Mouse (Mus musculus) myocyte (in vitro differentiated cells): ENCODE results near the gene Fam168a. TPM values are rescaled to one million over a fixed set of nuclear protein-coding genes. Genes with fewer than 3 reads are reported as not detected.

Experiments
- H3K27me3 ChIP-seq: one replicate; pipeline ENCODE4 v1.6.1; 2011; ENCODE audit not compliant: control insufficient read depth, insufficient read depth, insufficient read length
- H3K36me3 ChIP-seq: one replicate; pipeline ENCODE4 v1.6.1; 2011; ENCODE audit not compliant: control insufficient read depth, insufficient read depth
- H3K4me2 ChIP-seq: one replicate; pipeline ENCODE4 v1.6.1; 2011; ENCODE audit warnings: low read depth, control low read depth
- H3K4me3 ChIP-seq: one replicate; pipeline ENCODE4 v1.5.1; 2011; ENCODE audit warnings: mild to moderate bottlenecking, control low read depth, moderate library complexity
- H3K79me2 ChIP-seq: one replicate; pipeline ENCODE4 v1.6.1; 2011; ENCODE audit not compliant: control insufficient read depth, insufficient read depth
- H3ac ChIP-seq: one replicate; pipeline ENCODE4 v1.6.1; 2011; ENCODE audit not compliant: control insufficient read depth, insufficient read length
- CEBPB ChIP-seq: IDR thresholded peaks from 2 replicates; pipeline ENCODE4 v1.6.1; 2011; ENCODE audit warnings: mild to moderate bottlenecking, moderate library complexity; ENCODE audit not compliant: poor library complexity, insufficient read depth, severe bottlenecking
- E2F4 ChIP-seq: IDR thresholded peaks from one replicate; pipeline ENCODE4 v1.6.1; 2011; ENCODE audit warnings: mild to moderate bottlenecking, control low read depth, moderate library complexity; ENCODE audit not compliant: insufficient read depth
- MAX ChIP-seq: IDR thresholded peaks from one replicate; pipeline ENCODE4 v1.6.1; 2011; ENCODE audit warnings: low read depth, mild to moderate bottlenecking, control low read depth
- MYOD1 ChIP-seq, 3 experiments: IDR thresholded peaks; one replicate each; pipeline ENCODE4 v1.6.1; 2011; ENCODE audit warnings: control low read depth in 2 of 3, low read depth in 2 of 3, mild to moderate bottlenecking in 2 of 3, moderate library complexity in 1 of 3; ENCODE audit not compliant: insufficient read length in 2 of 3, control insufficient read depth in 1 of 3
- MYOG ChIP-seq, 3 experiments: IDR thresholded peaks; one replicate each; pipeline ENCODE4 v1.6.1; 2011; ENCODE audit warnings: control low read depth in 2 of 3, low read depth in 2 of 3, mild to moderate bottlenecking in 2 of 3; ENCODE audit not compliant: insufficient read length in 2 of 3, control insufficient read depth in 1 of 3, insufficient read depth in 1 of 3
- POLR2A ChIP-seq: IDR thresholded peaks from one replicate; pipeline ENCODE4 v1.6.1; 2011; ENCODE audit warnings: low read depth, mild to moderate bottlenecking, control low read depth, moderate library complexity; ENCODE audit not compliant: insufficient read length
- POLR2AphosphoS2 ChIP-seq: IDR thresholded peaks from one replicate; pipeline ENCODE4 v1.6.1; 2011; ENCODE audit warnings: low read depth, control low read depth; ENCODE audit not compliant: insufficient read length
- REST ChIP-seq: IDR thresholded peaks from one replicate; pipeline ENCODE4 v1.6.1; 2011; ENCODE audit warnings: mild to moderate bottlenecking, control low read depth, moderate library complexity; ENCODE audit not compliant: insufficient read depth, insufficient read length
- SRF ChIP-seq: IDR thresholded peaks from one replicate; pipeline ENCODE4 v1.6.1; 2011; ENCODE audit warnings: low read depth; ENCODE audit not compliant: control insufficient read depth, insufficient read length
- TCF12 ChIP-seq: IDR thresholded peaks from one replicate; pipeline ENCODE4 v1.6.1; 2011; ENCODE audit warnings: mild to moderate bottlenecking, control low read depth; ENCODE audit not compliant: poor library complexity, insufficient read depth, severe bottlenecking
- TCF3 ChIP-seq: IDR thresholded peaks from one replicate; pipeline ENCODE4 v1.6.1; 2011; ENCODE audit warnings: low read depth, control low read depth; ENCODE audit not compliant: insufficient read length
- USF1 ChIP-seq: IDR thresholded peaks from one replicate; pipeline ENCODE4 v1.6.1; 2011; ENCODE audit warnings: low read depth, mild to moderate bottlenecking, control low read depth, moderate library complexity
- polyA plus RNA-seq: library from polyadenylated mRNA; unstranded; fragments of >200 nt; fragmentation: generic; extraction: Trizol; gene quantifications from one replicate; pipeline ENCODE4 v1.2.1, GENCODE M21; 2012; ENCODE audit warnings: missing spikeins

Fam168a gene
- polyA plus RNA-seq, 1 experiment, result 21.7 TPM

DNA sequence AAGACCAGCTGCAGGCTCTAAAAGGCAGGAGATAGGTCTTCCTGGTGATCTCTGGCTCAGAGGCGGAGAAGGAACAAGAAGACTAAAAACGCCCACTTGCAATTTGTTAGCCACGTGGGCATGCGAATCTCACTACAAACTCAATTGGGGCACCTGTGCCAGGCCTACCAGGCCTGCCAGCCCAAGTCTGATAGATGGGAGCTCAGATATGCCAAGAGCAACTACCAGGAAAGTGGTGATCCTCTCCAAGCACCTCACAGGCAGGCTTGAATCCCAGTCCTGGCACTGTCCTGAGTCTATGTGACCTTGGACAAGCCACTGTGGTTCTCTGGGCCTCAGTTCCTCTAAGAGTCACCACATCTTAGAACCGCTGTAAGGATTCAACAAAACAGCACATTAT, 154.8 kb downstream of the Fam168a start:
- TF ChIP-seq MAX (no peak), TCF3 (no peak), MYOG (IDR thresholded peaks at IDR 0.05; ENCODE audit: control insufficient read depth in 1 of 3, insufficient read depth in 1 of 3, insufficient read length in 2 of 3, low read depth in 2 of 3) (no peak), POLR2A (no peak), USF1 (no peak), SRF (no peak), CEBPB (no peak), REST (no peak), MYOD1 (IDR thresholded peaks at IDR 0.05; ENCODE audit: control insufficient read depth in 1 of 3, insufficient read length in 2 of 3, low read depth in 2 of 3) (no peak)
- H3K79me2 ChIP-seq, result no peaks in the 10 kb centered on the region
- no peak overlapping the region for H3K4me3 ChIP-seq
- no peak overlapping the region for H3K4me2 ChIP-seq
- no peak overlapping the region for H3ac ChIP-seq
- no peaks in the 10 kb centered on the region for H3K27me3 ChIP-seq
- H3K36me3 ChIP-seq, result no peaks in the 10 kb centered on the region

DNA sequence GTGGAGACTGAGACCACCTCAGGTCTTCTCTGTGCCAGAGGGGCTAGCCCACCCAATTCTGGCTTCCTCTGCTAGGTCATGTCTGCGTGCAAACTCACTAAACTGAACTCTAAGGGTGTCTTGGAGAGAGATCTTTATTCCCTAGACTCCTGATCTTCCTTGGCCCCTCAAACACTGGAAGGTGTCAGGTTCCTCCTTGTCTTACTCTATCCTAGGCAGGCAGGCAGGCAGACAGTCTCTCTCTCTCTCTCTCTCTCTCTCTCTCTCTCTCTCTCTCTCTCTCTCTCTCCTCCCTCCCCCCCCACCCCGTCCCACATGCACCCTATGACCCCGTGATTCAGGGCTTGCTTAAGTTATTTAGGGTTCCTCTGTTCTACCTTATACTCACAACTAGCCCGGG, 155.9 kb downstream of the Fam168a start:
- Histone ChIP-seq H3K27me3 (no peaks in the 10 kb centered on the region), H3K36me3 (no peaks in the 10 kb centered on the region), H3K4me2 (peak overlapping the region; percentile 75), H3K4me3 (peak overlapping the region; percentile 32), H3K79me2 (no peaks in the 10 kb centered on the region), H3ac (peak overlapping the region; percentile 68)
- TF ChIP-seq MYOD1 (IDR thresholded peaks at IDR 0.05; ENCODE audit: control insufficient read depth in 1 of 3, insufficient read length in 2 of 3, low read depth in 2 of 3) (no peak), TCF12 (no peak), TCF3 (no peak), POLR2A (no peak), MYOG (IDR thresholded peaks at IDR 0.05; ENCODE audit: control insufficient read depth in 1 of 3, insufficient read depth in 1 of 3, insufficient read length in 2 of 3, low read depth in 2 of 3) (no peak), E2F4 (no peak), POLR2AphosphoS2 (no peak)

DNA sequence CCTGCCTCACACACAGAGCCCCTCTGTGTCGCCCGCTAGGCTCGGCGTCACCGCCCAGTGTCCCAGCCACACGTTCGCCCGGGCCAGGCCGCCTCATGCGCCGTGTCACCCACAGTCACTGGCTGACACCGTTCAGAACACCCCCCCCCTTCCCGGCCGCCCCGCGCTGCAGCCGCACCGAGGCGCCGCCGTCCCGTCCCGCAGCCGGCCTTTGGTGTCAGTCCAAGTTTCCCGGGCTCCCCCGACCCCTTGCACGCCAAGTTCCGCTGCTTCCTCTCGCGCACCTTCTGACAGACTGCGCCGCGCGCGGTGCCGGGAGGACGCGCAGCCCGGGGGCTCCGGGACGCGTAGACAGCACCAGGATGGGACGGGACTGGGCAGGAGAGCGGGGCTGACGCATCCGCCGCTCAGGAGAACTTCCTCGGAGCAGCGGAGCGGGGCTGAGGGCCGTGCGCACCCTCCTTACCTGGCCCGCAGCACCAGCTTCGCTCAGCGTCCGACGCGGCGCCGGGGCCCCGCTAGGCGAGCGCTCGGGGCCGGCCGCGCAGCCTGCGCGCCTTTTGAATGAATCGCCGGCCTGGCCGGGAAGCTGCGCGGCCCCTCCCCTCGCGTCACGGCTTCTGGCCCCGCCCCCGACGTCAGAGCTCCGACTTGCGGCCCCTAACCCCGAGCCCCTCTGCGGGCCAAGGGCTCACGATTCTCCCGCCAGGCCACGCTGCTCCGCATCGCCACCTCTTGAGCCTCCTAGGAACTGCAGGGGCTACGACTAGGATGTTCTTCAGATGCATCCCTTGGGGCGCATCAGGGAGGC, 156.6 kb downstream of the Fam168a start, which contains the start of gene Relt:
TSS of gene Relt (minus strand) at position 619 of the 811 bp plus-strand sequence.
- Histone ChIP-seq H3K36me3 (no peaks in the 10 kb centered on the region), H3K79me2 (no peaks in the 10 kb centered on the region), H3K4me3 (peak within 1 kb of the TSS; percentile 32), H3ac (peak within 1 kb of the TSS; percentile 68), H3K4me2 (peak within 1 kb of the TSS; percentile 75), H3K27me3 (no peaks in the 10 kb centered on the region)
- no peak for TF ChIP-seq TCF3
- TF ChIP-seq SRF, result no peak
- TF ChIP-seq E2F4, result peak; percentile 53
- no peak for TF ChIP-seq MYOD1 (IDR thresholded peaks at IDR 0.05; ENCODE audit: control insufficient read depth in 1 of 3, insufficient read length in 2 of 3, low read depth in 2 of 3)
- no peak for TF ChIP-seq REST
- TF ChIP-seq TCF12, result no peak
- TF ChIP-seq MYOG (IDR thresholded peaks at IDR 0.05; ENCODE audit: control insufficient read depth in 1 of 3, insufficient read depth in 1 of 3, insufficient read length in 2 of 3, low read depth in 2 of 3), result no peak
- TF ChIP-seq CEBPB, result no peak
- no peak for TF ChIP-seq MAX
- TF ChIP-seq USF1, result no peak
- no peak for TF ChIP-seq POLR2AphosphoS2
- peak; percentile 86 for TF ChIP-seq POLR2A

DNA sequence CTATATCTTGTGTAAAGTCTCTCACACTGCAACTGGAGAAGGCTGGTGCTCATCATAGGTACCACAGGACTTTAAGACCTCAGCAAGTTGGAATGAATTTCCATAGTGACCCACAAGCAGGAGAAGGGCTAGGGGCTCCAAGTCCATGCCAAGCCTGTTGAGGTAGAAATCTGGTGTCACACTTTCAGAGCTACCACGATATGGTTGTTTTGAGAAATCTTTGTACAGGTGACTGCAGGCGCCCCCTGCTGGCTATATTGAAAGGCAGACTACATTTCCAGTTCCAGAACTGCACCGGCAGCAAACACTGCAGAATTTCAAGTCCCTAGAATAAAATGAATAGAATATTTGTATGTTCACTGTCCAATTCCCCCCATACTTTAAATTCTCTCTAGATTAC, 160.2 kb downstream of the Fam168a start:
- TF ChIP-seq TCF3 (no peak), POLR2AphosphoS2 (no peak), CEBPB (no peak), E2F4 (no peak), MYOG (IDR thresholded peaks at IDR 0.05; ENCODE audit: control insufficient read depth in 1 of 3, insufficient read depth in 1 of 3, insufficient read length in 2 of 3, low read depth in 2 of 3) (no peak), REST (no peak), MAX (no peak), USF1 (no peak), SRF (no peak), TCF12 (no peak), MYOD1 (IDR thresholded peaks at IDR 0.05; ENCODE audit: control insufficient read depth in 1 of 3, insufficient read length in 2 of 3, low read depth in 2 of 3) (no peak)
- Histone ChIP-seq H3K36me3 (no peaks in the 10 kb centered on the region), H3K27me3 (no peaks in the 10 kb centered on the region), H3ac (no peak overlapping the region), H3K79me2 (no peaks in the 10 kb centered on the region), H3K4me3 (no peak overlapping the region), H3K4me2 (no peak overlapping the region)
